Mouse (Mus musculus) cerebellum, adult 2 months (tissue): ENCODE measurements around the gene Kcng1.

Experiments
- CTCF ChIP-seq: fragments of 200-500 bp; IDR thresholded peaks from 2 replicates; pipeline ENCODE4 v1.5.1; 2011; ENCODE audit warnings: low read depth, mild to moderate bottlenecking, control low read depth, low read length, moderate library complexity, borderline replicate concordance; ENCODE audit not compliant: insufficient read depth
- POLR2A ChIP-seq: fragments of 200-500 bp; IDR thresholded peaks from 2 replicates; pipeline ENCODE4 v1.6.1; 2011; ENCODE audit warnings: low read length, control low read depth, borderline replicate concordance; ENCODE audit not compliant: insufficient read depth

GRCm38 (mm10) chr2:168256506-168256905 is 25.0 kb downstream of the Kcng1 start:
- TF ChIP-seq POLR2A (no peak), CTCF (no peak)
